Mouse (Mus musculus) megakaryocyte-erythroid progenitor cell, adult 5 weeks (primary cell): Measurements from ENCODE around the gene Olfr651. TPM values are rescaled to one million over a fixed set of nuclear protein-coding genes. Genes with fewer than 3 reads are reported as not detected.

Experiments used
- polyA plus RNA-seq: library from polyadenylated mRNA; stranded (reverse); fragments of >175 nt; gene quantifications from 2 replicates; pipeline ENCODE4 v1.2.3, GENCODE M21; 2012

The Olfr651 gene
- not detected in 2 replicates for polyA plus RNA-seq

DNA sequence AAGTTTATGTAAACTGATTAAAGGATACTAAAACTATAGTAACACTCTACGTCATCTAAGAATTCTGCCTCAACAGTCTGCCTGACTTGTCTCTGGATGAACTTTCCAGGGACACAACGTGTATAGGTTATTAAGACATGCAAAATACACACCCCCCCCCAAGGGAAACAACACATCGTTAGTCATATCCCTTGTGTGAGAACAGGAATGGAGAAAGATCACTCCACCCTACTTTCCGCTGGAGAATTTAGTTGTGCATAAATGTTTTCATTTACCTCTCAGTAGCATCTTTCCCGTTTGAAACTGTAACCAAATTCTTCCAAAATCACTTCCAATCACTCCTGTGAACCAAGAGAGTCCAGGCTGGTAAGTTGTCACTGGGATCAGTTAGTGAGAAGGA is at the start of gene Olfr651:
Gene Olfr651 (plus strand): TSS at position 301 of the 400 bp plus-strand sequence.

DNA sequence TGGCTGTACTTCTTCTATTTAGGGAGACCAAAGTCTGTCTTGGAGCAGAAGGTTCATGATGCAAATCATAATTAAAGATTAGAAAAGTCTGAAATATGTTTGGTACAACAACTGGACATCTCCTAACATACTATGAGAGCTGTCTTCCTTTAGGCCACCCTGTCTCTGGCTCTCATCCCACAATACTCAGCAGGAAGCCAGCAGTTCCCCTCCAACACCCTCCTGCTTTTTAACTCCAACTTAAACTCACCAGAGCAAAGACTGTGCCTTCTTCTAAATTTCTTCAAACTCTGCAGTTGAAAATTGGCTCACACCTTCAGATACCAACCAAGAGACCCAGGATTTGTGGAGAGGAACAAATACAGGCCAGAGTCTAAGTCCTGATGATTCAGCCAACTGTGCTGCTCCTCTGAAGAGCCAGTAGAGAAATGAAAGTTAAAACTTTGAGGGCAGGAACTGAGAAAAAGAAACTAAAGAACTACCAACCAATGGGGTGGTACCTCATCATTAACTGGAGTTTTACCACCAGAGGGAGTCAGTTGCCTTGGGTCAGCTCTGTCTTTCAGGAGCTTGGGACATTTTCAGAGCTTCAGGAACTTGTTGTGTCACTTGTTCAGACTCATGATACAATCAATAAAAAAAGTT is 42.4 kb upstream of the Olfr651 start, which contains the start of gene Trim30d:
Gene Trim30d (minus strand): TSS at position 429 of the 645 bp plus-strand sequence.

DNA sequence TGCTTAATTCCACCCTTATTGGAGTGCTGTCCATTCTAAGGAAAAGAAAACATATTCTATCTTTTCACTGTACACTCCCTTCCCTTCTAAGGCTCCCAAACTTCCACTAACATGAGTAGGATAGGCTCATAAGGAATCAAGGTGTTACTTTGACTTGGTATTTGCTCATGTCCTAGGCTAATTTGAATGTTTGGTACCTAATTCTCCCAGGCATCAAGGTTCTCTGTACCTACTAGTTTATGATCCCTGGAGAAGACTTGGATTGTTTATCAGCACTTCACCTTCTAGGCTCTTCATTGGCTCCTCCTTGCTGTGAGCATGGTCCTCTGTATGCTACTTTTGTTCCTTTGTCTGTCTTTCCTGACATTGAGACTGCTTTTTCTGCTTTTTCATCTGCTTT is 10.7 kb downstream of the Olfr651 start, which contains the start of gene Olfr652:
Gene Olfr652 (plus strand): TSS at position 301 of the 400 bp plus-strand sequence.

DNA sequence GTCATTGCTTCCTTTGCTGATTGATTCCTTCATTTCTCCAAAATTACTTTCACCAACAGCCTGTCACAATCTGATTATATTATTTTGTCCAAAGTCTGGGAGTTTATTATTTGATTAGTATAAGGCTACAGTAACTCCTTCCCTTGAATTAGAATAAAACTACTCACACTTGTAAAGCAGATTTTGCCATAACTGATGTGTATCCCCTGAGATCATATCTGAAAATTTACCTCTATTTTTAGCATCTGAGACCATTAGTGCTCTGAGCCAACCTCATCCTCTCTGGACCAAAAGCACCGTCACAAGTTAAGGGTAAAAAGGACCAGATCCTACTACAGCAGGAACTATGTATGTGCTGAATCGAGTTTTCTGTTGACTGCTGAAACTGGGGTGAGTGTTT is 27.1 kb downstream of the Olfr651 start, which contains the start of gene Olfr653:
Gene Olfr653 (plus strand): TSS at position 301 of the 400 bp plus-strand sequence.

GRCm38 (mm10) chr7:104586725-104587124 is 36.8 kb downstream of the Olfr651 start, which contains the start of gene Olfr654:
Gene Olfr654 (plus strand): TSS chr7:104587025.

DNA sequence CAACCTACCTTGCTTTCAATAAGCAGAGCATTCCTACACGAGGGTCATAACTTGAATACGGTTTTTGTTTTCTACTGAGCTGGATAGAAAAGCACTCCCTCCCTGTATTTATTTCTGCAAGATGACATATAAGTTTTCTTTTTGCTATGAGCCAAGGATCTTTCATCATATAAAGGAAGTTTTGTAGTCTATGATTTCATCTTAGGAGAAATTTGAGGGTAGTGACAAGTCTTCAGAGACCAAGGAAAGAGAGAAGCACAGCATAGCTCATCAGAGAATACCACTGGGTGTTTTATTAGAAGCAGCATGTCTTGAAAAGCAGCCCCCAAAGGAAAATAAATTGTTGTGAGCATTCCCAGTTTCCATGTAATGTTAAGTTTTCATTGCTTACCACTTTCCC is 51.7 kb downstream of the Olfr651 start, which contains the start of gene Olfr655:
Gene Olfr655 (minus strand): TSS at position 101 of the 400 bp plus-strand sequence.

Other genes starting within 250 kb of the Olfr651 start
- gene Trim12a, start 234.7 kb upstream of the Olfr651 start, polyA plus RNA-seq = 2.4 and 3.0 TPM in 2 replicates
- gene Trim34b, start 220.7 kb upstream of the Olfr651 start, polyA plus RNA-seq = not detected in 2 replicates
- 0.45 and 0.74 TPM in 2 replicates for gene Trim12c, start 196.8 kb upstream of the Olfr651 start, polyA plus RNA-seq
- 0.12 TPM in 1 of 2 replicates, not detected in the other for gene Trim30b, start 180.2 kb upstream of the Olfr651 start, polyA plus RNA-seq
- not detected in 2 replicates for gene Trim30c, start 149.3 kb upstream of the Olfr651 start, polyA plus RNA-seq
- 1.5 and 5.2 TPM in 2 replicates for gene Trim30a, start 84.9 kb upstream of the Olfr651 start, polyA plus RNA-seq
- gene Trim30d, start 42.3 kb upstream of the Olfr651 start, polyA plus RNA-seq = 0.48 and 0.60 TPM in 2 replicates
- gene Olfr652, start 10.8 kb downstream of the Olfr651 start, polyA plus RNA-seq = not detected in 2 replicates
- not detected in 2 replicates for gene Olfr653, start 27.2 kb downstream of the Olfr651 start, polyA plus RNA-seq
- not detected in 2 replicates for gene Olfr654, start 36.9 kb downstream of the Olfr651 start, polyA plus RNA-seq
- gene Olfr655, start 51.6 kb downstream of the Olfr651 start, polyA plus RNA-seq = not detected in 2 replicates
- gene Olfr656, start 63.8 kb downstream of the Olfr651 start, polyA plus RNA-seq = not detected in 2 replicates
- not detected in 2 replicates for gene Olfr657, start 74.7 kb downstream of the Olfr651 start, polyA plus RNA-seq
- gene Olfr658, start 97.2 kb downstream of the Olfr651 start, polyA plus RNA-seq = not detected in 2 replicates
- 0.01 TPM in 1 of 2 replicates, not detected in the other for gene Olfr659, start 116.6 kb downstream of the Olfr651 start, polyA plus RNA-seq
- not detected in 2 replicates for gene Olfr661, start 136.4 kb downstream of the Olfr651 start, polyA plus RNA-seq
- gene Usp17le, start 227.3 kb downstream of the Olfr651 start, polyA plus RNA-seq = not detected in 2 replicates